Mouse (Mus musculus): Measurements from ENCODE around the gene Mtcl1.

Gene Mtcl1

GRCm38 (mm10) chr17:66449460-66450341 is at the start of gene Mtcl1:
TSS of gene Mtcl1 (minus strand) at chr17:66449750.
- DNase-seq (ENCODE audit: low read depth, low spot score) = no peak

- no peak for DNase-seq (ENCODE audit: low read depth, low spot score)
These were observed 49.0 kb upstream of the Mtcl1 start for GRCm38 (mm10) chr17:66498598-66498997.

DNA sequence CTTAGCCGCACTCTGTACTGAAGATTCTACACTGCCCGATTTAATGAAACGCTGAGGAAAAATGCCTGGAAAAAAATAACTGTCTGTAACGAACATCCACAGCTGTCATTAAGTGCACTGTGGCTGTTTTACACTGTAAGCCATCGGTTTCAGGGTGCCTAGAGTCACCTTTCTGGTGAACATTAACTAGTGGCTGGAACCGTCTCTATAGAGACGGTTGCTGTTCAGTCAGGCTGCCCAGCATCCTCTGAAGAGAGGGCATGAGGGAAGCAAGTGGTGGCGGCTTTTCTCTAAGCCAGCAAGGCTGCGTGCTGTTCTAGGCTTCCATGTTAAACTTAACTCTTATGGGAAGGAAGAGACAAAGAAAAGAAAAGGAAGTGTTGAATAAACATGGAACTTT is 47.0 kb upstream of the Mtcl1 start:
- no peak for DNase-seq (ENCODE audit: low read depth, low spot score)

DNA sequence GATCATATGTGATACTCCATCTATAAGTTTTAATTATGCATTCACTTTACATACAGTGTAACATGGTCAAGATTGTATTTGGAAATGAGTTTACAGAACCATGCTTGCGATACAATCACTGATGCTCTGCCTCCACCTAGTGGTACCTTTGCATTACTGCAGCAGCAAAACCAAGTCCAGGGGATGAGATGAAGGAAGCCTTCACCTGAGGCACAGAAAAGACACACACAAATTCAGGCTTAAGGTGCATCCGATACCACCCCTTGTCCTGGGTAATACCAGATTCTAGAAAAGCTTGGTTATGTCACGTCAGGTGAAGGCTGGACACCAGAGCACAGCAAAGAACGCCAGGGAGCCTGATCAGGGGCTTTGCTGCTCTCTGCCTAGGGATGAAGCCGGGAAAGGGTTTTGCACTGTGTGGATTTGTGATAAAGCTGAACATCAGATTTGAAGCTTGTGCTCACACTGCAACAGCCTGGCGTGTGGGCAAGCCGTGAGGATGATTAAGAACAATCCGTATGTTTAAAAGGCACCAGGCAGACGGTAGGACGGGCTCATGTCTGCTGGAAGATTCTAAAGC is 40.6 kb upstream of the Mtcl1 start:
- DNase-seq (ENCODE audit: low read depth, low spot score) = peak; percentile 21

GRCm38 (mm10) chr17:66486576-66486975 is 37.0 kb upstream of the Mtcl1 start:
- DNase-seq (ENCODE audit: low read depth, low spot score) = no peak

- DNase-seq (ENCODE audit: low read depth, low spot score) = no peak
These were observed 36.2 kb upstream of the Mtcl1 start for GRCm38 (mm10) chr17:66485742-66486141.

- no peak for DNase-seq (ENCODE audit: low read depth, low spot score)
These were observed 35.4 kb upstream of the Mtcl1 start for GRCm38 (mm10) chr17:66484965-66485364.

DNA sequence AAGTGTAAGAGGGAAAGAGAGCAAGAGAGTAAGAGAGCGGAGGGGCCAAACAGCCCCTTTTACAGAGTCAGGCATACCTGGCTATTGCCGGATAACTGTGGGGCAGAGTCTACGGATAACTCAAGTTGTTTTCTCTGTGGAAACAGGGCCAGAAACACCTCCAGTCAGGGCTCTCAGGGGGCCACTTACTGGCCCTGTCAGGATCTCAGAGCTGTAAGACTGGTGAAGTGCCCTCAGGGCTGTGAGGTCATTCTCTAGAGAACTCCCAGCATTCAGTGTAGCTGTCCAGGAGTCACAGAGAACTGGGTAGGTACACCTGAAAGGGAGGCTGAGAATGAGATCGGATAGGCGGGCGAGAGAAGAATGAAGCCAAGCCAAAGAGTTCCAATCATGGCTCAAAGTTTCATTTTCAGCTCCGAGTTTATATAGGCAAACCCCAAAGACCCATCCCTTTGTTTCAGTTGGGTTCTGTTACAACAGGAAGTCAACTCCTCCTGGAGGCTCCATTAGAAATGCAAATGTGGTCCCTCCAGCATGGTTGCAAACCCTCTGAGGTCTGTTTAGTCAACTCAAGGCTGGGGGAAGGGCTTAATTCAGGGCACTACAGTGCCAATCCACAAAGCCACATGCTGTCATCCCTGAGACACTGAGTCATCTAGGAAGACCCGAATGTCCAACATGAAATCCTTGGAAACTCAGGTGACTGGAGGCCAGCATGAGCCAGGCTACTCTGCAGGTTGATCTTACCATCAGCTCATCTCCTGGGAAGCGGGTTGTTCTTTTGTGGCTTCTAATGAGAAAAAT is 34.3 kb upstream of the Mtcl1 start:
- DNase-seq (ENCODE audit: low read depth, low spot score) = no peak

DNA sequence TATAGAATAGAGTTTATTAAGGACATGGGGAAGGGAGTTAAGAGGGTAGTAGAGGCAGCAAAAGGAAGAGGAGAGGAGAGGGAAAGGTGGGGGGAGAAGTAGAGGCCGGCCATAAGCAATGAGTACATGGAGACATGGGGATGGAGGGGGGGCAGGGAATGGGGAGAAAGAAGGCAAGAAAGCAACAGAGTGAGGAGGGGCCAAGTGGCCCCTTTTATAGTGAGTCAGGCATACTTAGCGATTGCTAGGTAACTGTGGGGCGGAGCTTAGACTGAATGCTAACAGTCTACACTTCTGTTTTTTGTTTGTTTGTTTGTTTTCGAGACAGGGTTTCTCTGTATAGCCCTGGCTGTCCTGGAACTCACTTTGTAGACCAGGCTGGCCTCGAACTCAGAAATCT is 31.7 kb upstream of the Mtcl1 start:
- DNase-seq (ENCODE audit: low read depth, low spot score) = no peak

- DNase-seq (ENCODE audit: low read depth, low spot score) = no peak
These were observed 31.1 kb upstream of the Mtcl1 start for GRCm38 (mm10) chr17:66480491-66481278.

GRCm38 (mm10) chr17:66479813-66480490 is 30.4 kb upstream of the Mtcl1 start:
- DNase-seq (ENCODE audit: low read depth, low spot score) = no peak

DNA sequence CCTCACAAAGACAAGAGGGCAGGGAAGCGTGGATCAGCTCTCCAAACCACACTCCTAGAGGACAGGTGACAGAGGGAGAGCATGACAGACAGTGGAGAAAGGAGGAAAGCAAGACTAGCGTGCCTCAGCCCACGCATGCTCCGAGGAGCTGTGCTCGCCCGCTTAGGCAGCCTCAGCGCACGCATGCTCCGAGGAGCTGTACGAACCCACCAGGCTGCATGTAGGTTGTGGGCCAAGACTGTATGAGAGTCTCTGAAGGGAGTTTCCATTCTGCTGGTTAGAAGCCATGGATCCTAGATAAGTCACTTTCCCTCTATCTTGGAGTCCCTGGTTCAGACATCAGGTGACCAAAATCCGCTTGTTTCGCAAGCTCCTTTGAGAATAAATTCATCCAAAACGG is 29.8 kb upstream of the Mtcl1 start:
- DNase-seq (ENCODE audit: low read depth, low spot score) = no peak

DNA sequence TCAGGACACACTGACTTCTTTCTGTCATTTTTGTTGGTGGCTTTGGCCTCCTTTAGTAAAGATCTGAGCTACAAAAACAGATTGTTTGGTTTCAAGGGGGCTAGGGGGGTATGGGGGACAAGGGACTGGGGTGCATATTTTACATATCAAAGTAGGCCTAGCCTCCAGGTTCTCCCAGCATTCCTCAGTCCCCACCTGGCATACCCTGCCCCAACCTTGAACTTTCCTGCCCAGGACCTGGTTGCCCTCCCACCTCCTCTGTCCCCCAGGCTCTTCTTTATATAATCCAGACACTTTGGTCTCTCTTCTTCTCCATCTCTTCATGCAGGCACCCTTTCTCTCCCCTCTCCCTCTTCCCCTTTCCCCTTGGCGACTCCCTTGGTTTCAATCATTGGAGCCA is 23.7 kb upstream of the Mtcl1 start:
- no peak for DNase-seq (ENCODE audit: low read depth, low spot score)

- DNase-seq (ENCODE audit: low read depth, low spot score) = no peak
These were observed 22.2 kb upstream of the Mtcl1 start for GRCm38 (mm10) chr17:66471775-66472174.

GRCm38 (mm10) chr17:66471252-66471651 is 21.7 kb upstream of the Mtcl1 start:
- no peak for DNase-seq (ENCODE audit: low read depth, low spot score)

DNA sequence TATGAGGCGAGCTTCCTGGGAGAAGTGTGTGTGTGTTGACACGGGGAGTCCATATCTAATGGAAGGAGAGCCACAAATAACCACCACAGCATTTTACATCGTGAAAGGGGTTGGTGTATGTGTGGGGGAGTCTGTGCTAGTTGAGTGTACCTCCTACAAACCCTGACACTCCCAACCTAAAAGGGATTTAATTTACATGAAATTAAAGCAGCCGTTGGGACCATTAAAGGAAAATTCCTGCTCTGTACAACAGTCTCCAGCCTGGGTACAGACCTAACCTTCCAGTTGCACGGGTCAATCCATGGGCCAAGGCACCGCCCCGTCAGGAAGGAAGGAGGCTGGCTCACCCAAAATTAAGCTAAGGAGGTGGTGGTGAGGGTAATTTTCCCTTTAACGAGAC is 20.5 kb upstream of the Mtcl1 start:
- DNase-seq (ENCODE audit: low read depth, low spot score) = no peak

DNA sequence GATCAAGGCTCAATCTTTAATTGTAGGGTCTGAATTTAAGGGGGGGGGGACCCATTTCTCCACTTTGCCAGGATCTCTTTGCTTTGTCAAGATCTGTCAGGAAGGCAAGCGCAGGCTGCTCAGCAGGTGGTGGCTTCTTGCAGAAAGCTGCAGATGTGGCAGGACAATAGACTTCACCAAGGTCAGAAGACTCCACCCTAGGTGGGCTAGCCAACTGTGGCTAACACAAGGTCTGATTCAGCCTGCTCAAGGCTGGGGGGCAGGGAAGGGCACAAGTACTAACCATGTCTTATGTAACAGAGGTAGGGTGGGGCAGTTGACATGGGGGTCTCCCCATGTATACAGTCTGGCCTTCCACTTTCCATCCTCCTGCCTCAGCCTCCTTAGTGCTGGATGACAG is 7.7 kb upstream of the Mtcl1 start:
- no peak for DNase-seq (ENCODE audit: low read depth, low spot score)

- peak; percentile 11 for DNase-seq (ENCODE audit: low read depth, low spot score)
These were observed 1.6 kb upstream of the Mtcl1 start for GRCm38 (mm10) chr17:66451143-66451542.

DNA sequence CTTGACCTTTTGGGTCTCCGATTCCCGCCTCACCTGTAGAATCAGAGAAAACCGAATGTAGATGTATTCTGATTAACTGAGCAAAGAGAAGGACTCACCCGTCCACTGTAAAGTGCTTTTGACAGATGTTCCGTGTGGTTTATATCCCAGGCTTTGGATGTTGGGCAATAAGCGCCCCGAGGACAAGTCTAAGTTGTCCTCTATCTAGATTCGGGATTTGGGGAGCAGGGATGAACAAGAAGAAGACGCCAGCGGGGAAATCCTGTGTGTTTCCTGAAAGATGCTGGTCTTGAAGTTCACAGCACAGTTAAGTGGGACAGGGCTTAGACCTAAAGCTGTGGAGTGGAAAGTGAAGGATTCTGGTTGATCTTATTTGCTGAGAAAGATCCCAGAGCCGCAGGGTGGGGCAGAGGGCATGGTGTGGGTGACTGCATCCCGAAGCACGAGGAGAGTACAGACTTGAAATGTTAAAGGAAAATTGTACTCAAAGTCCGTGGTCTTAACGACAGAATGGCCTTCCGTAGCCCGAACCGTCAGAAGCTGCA is 1.0 kb upstream of the Mtcl1 start:
- DNase-seq (ENCODE audit: low read depth, low spot score) = no peak

All from c-Kit-negative CD71-positive TER-119-positive erythroid progenitor cells, embryonic 14.5 days (primary cell).